Mouse (Mus musculus): ENCODE results near the gene Shh. TPM values are rescaled to one million over a fixed set of nuclear protein-coding genes. Genes with fewer than 3 reads are reported as not detected.

Shh gene
- total RNA-seq (2017) = not detected in 2 replicates

DNA sequence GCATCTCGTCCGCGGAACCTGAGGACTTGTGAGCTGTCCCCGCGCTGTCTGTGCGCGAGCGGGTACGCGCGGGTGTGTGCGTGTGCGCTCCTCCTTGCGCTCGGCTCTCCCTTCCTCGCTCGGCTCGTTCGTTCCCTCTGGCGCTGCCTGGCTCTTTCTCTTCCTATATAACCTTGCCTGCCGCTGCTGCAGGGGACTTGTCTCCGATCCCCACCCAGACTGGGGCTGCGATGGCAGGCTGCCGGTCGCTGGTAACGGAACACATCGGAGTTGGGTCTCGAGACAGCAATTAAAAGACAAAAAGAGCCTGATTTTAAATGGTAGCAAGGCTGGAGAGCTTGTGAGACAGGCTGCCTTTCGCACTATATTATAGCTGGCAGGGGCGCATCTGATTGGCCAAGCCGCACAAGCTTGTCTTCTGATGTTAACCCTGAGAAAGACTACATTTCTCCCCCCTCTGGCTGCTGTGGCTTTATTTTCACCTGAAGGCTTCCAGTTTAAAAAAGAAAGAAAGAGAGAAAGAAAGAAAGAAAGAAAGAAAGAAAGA is at the start of gene Shh:
TSS of gene Shh (minus strand) at position 497 of the 547 bp plus-strand sequence.
- no peak for ATAC-seq (ENCODE audit: extremely low read depth, insufficient number of reproducible peaks, low FRiP score, poor library complexity, severe bottlenecking)

- no peak for ATAC-seq (ENCODE audit: extremely low read depth, insufficient number of reproducible peaks, low FRiP score, poor library complexity, severe bottlenecking)
Measured at GRCm38 (mm10) chr5:28500792-28501439, 33.9 kb upstream of the Shh start.

- no peak for ATAC-seq (ENCODE audit: extremely low read depth, insufficient number of reproducible peaks, low FRiP score, poor library complexity, severe bottlenecking)
Measured at GRCm38 (mm10) chr5:28498846-28499245, 31.8 kb upstream of the Shh start.

DNA sequence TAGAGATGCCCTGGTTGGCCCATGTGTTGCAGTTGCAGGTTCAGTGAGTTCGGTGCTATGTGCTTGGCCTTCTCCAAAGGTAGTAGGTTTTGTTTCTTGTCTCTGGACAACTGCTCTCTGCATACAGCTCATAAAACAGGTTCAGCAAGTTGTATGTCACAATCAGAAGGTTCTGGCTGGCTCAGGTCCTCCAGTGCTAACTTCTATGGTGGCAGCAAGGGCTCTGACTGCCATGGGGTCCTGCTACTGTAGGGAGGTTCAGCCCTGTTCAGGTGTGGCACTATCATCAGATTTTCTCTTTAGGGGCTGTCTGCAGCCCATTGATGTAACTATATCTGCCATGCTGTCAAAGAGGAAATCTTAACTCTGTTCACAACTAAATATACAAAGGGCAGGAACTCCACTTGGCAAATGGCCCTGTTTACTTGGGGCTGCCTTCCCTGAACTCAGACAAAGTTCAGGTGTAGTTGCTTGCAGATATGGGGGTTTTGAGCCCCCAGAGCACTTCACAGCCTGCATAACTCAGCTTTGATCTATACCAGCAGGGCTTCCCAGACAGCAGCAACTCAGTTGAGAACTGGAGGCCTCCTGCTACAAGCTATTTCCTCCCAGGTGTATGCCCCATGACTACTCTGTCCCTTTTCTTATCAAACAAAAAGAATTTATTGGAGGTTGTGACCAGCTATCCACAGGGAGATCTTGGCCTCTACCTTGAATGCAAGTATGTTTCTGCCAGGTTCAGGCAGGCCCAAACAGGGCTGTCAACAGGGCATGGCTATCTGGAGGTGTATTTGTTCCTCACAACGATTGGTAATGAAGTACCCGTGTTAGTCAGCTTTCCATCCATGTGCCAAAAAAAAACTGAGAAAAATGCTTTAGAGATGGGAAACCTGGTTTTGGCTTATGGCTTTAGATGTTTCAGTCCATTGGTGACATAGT is 28.9 kb upstream of the Shh start:
- ATAC-seq (ENCODE audit: extremely low read depth, insufficient number of reproducible peaks, low FRiP score, poor library complexity, severe bottlenecking) = no peak

DNA sequence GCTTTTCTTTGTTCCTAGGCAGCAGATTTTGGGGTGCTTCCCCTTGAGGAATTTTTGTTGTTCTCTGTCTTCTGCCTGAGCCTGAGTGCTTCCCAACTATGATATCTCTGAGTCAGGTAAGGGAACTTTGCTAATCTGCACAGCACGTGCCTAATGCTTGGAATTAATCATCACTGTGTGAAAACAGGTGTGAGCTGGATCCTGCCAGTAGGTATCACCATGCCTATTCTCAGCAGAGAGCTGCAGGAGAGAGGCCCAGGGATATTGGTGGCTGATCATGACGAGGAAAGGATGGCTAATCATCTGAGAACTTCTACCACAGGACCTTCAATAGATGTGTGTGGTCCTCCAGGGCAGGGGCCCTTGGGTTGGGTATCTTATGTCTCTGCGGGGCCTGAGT is 26.5 kb upstream of the Shh start:
- no peak for ATAC-seq (ENCODE audit: extremely low read depth, insufficient number of reproducible peaks, low FRiP score, poor library complexity, severe bottlenecking)

- ATAC-seq (ENCODE audit: extremely low read depth, insufficient number of reproducible peaks, low FRiP score, poor library complexity, severe bottlenecking) = no peak
Measured at GRCm38 (mm10) chr5:28482991-28483390, 15.9 kb upstream of the Shh start.

DNA sequence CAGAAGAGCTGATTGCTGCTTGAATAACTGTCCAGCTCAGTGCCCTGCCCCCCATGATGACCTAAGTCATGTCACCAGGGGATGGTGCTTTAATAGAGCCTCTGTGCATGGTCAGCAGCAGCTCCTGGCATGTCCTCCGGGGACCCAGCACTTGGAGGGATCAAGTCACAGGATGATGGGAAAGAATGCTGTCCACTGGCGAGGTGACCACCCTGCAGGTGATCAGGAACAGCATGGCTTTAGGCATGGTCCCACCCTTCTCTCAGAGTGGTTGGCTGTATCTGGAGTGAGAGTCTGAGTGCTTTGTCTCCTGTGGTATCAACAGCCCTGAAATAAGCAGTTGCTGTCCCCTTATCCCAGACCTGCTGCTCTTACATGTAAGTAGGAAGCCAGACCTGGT is 14.7 kb upstream of the Shh start:
- ATAC-seq (ENCODE audit: extremely low read depth, insufficient number of reproducible peaks, low FRiP score, poor library complexity, severe bottlenecking) = no peak

GRCm38 (mm10) chr5:28476389-28477379 is 9.6 kb upstream of the Shh start:
- ATAC-seq (ENCODE audit: extremely low read depth, insufficient number of reproducible peaks, low FRiP score, poor library complexity, severe bottlenecking) = no peak

DNA sequence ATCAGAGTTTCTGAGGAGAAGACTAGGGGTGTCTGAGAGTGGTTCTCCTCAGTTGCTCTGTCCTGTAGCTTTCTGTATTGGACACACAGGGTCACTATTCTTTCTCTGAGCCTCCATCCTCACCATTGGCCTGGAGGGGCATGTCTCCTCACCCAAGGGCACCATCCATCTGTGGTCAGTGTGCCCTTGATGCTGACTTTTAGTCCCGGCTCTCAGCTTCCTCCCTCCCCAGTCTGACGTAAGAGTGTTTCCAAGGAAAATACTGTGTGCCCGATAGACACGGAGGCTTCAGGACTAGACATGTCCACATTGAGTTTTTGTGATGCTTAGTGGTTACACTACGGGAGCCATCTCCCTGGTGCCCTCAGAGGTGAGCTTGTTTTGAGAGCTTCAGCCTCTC is 6.5 kb upstream of the Shh start:
- no peak for ATAC-seq (ENCODE audit: extremely low read depth, insufficient number of reproducible peaks, low FRiP score, poor library complexity, severe bottlenecking)

GRCm38 (mm10) chr5:28469525-28470202 is 2.6 kb upstream of the Shh start:
- ATAC-seq (ENCODE audit: extremely low read depth, insufficient number of reproducible peaks, low FRiP score, poor library complexity, severe bottlenecking) = no peak

DNA sequence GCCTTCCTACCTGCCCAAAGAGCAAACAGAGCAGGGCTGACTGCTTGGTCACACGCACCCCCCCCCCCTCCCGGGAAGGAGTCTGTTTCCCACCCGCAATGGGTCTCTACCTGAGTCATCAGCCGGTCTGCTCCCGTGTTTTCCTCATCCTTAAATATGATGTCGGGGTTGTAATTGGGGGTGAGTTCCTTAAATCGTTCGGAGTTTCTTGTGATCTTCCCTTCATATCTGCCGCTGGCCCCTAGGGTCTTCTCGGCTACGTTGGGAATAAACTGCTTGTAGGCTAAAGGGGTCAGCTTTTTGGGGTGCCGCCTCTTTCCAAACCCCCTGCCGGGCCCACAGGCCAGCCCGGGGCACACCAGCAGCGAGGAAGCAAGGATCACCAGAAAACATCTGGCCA is 705 bp downstream of the Shh start:
- ATAC-seq (ENCODE audit: extremely low read depth, insufficient number of reproducible peaks, low FRiP score, poor library complexity, severe bottlenecking) = no peak

DNA sequence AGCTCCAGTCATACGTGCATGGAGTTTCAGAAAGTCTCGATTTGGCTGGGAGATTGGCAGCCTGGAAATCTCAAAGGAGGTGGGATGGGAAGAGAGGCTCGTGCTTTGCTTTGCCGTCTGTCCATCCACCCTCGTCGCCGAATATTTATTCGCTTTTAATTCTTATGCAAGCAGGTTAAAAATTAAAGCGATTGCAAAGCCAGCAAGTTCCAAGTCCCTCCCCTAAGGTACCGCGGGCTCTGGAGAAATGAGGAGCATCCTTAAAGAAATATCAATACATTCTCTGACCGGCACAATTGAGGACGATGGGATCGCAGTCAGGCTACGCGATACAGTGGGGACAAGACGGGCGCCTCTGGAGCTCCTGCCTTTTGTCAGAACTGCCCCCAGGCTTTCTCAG is 1.5 kb downstream of the Shh start:
- no peak for ATAC-seq (ENCODE audit: extremely low read depth, insufficient number of reproducible peaks, low FRiP score, poor library complexity, severe bottlenecking)

GRCm38 (mm10) chr5:28465099-28465406 is 2.0 kb downstream of the Shh start:
- no peak for ATAC-seq (ENCODE audit: extremely low read depth, insufficient number of reproducible peaks, low FRiP score, poor library complexity, severe bottlenecking)

GRCm38 (mm10) chr5:28464361-28465098 is 2.5 kb downstream of the Shh start:
- ATAC-seq (ENCODE audit: extremely low read depth, insufficient number of reproducible peaks, low FRiP score, poor library complexity, severe bottlenecking) = no peak

DNA sequence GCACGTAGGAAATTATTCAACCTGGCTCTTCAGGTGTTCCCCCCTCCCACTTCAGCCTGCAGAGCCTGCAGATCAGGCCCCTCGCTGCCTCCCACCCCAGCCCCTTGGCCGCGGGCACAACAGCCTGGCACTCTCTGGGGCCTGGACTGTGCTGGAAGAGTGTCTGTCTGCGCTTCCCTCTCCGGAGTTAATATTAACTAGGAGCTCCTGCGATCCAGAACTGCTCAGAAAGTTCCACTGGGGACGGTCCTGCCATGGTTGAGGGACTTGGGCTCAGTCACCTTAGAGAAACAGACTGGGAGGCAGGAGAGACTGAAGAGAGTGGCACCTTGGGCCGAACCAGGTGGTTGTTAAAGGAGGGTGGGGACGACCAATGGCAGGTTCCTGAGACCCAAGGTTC is 3.4 kb downstream of the Shh start:
- ATAC-seq (ENCODE audit: extremely low read depth, insufficient number of reproducible peaks, low FRiP score, poor library complexity, severe bottlenecking) = no peak

GRCm38 (mm10) chr5:28462741-28463590 is 4.1 kb downstream of the Shh start:
- ATAC-seq (ENCODE audit: extremely low read depth, insufficient number of reproducible peaks, low FRiP score, poor library complexity, severe bottlenecking) = no peak

DNA sequence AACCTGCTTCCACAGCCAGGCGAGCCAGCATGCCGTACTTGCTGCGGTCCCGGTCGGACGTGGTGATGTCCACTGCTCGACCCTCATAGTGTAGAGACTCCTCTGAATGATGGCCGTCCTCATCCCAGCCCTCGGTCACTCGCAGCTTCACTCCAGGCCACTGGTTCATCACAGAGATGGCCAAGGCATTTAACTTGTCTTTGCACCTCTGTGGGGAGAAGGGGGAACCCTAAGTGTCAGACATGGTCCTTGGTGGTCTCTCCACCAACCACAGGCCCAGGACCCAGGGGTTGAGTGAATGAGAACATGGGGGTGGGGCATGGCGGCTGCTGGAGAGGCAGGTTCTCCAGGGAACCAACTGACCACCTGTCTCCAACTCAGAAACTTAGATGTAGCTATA is 5.7 kb downstream of the Shh start:
- ATAC-seq (ENCODE audit: extremely low read depth, insufficient number of reproducible peaks, low FRiP score, poor library complexity, severe bottlenecking) = no peak
